Mouse (Mus musculus): Measurements from ENCODE around the gene Rhbdd2. TPM values are rescaled to one million over a fixed set of nuclear protein-coding genes. Genes with fewer than 3 reads are reported as not detected.
A peak's percentile ranks its signal among the peaks of the same experiment; 100 is the strongest.

Gene Rhbdd2
- polyA plus RNA-seq, 1 experiment, result not detected

DNA sequence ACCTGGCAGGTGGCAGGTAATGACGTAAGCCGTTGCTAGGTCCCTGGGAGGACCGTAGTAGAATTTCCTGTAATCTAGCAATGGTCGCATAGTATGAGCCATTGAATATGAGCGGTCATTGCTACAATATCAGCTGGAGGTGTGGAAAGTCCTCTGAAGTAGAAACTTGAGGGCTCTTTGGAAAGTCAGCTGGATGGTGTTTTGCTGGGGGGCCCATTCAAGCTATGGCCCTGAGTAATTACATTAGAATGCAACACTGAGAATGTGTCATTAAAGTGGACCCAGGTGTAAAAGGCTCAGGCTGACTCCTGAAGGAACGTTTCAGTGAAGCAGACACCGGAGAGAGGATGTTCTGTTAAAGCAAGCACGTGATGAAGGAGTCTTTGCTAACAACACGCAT lies 11.9 kb upstream of the Rhbdd2 start:
- H3K4me3 ChIP-seq (ENCODE audit: insufficient read depth, low read depth, low read length), result no peak overlapping the region
- TF ChIP-seq CTCF (IDR thresholded peaks at IDR 0.05; ENCODE audit: insufficient read depth, low read depth, low read length), result no peak
- TF ChIP-seq POLR2A (IDR thresholded peaks at IDR 0.05; ENCODE audit: insufficient read depth, low read depth, low read length), result no peak
- peaks cover 8% of the 10 kb centered on the region; the same call in 1 of the 2 replicates for H3K4me1 ChIP-seq (ENCODE audit: control insufficient read depth, insufficient read depth, low read length)
- WGBS, result 88% methylated on average over 9 of the region's 9 CpGs
- H3K27ac ChIP-seq (ENCODE audit: insufficient read depth, low read depth, low read length), result no peak overlapping the region

DNA sequence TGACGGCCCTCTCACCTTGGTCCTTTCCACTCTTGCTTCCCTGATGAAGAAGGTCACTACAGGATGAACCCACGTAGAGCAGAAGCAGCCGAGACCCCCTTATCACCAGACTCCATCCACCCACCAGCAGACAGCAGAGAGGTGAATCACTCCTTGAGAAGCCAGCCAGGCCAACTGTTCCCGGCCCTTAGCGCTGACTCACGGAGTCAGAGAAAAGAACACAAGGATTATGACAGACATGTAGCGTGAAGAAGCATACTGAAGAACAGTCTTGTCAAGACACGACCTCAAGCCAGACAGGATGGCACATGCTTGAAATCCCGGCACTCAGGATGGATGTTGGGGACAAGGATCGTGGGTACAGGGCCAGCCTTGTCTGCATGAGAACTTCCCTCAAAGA lies 10.7 kb upstream of the Rhbdd2 start:
- 68% methylated on average over 10 of the region's 10 CpGs for WGBS
- H3K27ac ChIP-seq (ENCODE audit: insufficient read depth, low read depth, low read length), result no peak overlapping the region
- no peak for TF ChIP-seq CTCF (IDR thresholded peaks at IDR 0.05; ENCODE audit: insufficient read depth, low read depth, low read length)
- no peak for TF ChIP-seq POLR2A (IDR thresholded peaks at IDR 0.05; ENCODE audit: insufficient read depth, low read depth, low read length)
- H3K4me3 ChIP-seq (ENCODE audit: insufficient read depth, low read depth, low read length), result no peak overlapping the region
- H3K4me1 ChIP-seq (ENCODE audit: control insufficient read depth, insufficient read depth, low read length), result peaks cover 8% of the 10 kb centered on the region; the same call in 1 of the 2 replicates

DNA sequence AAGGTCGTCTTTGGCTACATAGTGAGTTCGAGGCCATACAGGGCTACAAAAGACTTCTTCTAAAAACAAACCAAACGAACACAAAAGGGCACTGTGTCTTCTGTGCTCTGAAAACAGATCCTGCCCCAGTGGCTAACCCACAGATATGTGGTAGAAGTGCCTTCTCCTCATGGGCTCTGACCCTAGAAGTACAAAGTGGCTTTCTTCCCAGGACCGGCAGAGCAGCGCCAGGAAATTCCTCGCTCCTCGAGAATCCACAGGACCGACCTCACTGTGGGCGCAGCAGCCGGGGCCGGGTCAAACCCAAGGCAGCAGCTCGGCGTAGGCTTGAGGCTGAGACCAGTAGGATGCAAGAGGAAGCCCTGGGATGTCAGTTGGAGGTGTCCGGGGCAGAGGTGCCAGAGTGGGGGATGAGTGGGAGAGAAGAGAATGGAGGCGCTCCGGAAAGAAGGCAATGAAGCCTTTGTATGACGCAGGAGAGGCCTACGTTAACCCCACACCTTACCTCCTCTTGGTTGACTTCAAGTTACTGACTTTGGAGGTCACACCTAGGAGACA lies 9.3 kb upstream of the Rhbdd2 start:
- Histone ChIP-seq H3K27ac (ENCODE audit: insufficient read depth, low read depth, low read length) (no peak overlapping the region), H3K4me3 (ENCODE audit: insufficient read depth, low read depth, low read length) (no peak overlapping the region), H3K4me1 (ENCODE audit: control insufficient read depth, insufficient read depth, low read length) (peaks cover 8% of the 10 kb centered on the region; the same call in 1 of the 2 replicates)
- no peak for TF ChIP-seq POLR2A (IDR thresholded peaks at IDR 0.05; ENCODE audit: insufficient read depth, low read depth, low read length)
- WGBS, result 75% methylated on average over 18 of the region's 18 CpGs

DNA sequence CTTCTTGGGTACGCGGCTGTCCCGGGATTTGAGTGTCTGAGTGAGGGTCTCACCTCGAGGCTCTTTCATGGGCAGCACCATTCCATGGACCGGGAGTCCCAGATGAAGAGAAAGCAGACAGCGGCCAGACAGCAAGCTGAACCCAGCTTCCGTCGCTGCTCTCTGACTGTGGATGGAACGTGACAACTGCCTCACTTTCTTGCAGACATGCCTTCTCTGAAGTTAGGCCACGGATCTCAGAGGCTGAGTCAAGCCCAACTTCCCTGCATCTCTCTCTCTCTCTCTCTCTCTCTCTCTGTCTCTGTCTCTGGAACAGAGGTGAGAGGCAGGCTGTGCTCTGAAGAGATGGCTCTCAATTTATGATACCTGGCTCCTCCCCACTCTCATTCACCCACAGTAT lies 3.5 kb upstream of the Rhbdd2 start:
- H3K4me3 ChIP-seq (ENCODE audit: insufficient read depth, low read depth, low read length), result peak overlapping the region; percentile 18
- H3K4me1 ChIP-seq (ENCODE audit: control insufficient read depth, insufficient read depth, low read length), result 0 out of 2 replicates have a peak, but pooled peaks cover 3% of the 10 kb centered on the region
- H3K27ac ChIP-seq (ENCODE audit: insufficient read depth, low read depth, low read length), result no peak overlapping the region
- WGBS, result 31% methylated on average over 10 of the region's 10 CpGs
- TF ChIP-seq POLR2A (IDR thresholded peaks at IDR 0.05; ENCODE audit: insufficient read depth, low read depth, low read length) (no peak), CTCF (IDR thresholded peaks at IDR 0.05; ENCODE audit: insufficient read depth, low read depth, low read length) (no peak)

DNA sequence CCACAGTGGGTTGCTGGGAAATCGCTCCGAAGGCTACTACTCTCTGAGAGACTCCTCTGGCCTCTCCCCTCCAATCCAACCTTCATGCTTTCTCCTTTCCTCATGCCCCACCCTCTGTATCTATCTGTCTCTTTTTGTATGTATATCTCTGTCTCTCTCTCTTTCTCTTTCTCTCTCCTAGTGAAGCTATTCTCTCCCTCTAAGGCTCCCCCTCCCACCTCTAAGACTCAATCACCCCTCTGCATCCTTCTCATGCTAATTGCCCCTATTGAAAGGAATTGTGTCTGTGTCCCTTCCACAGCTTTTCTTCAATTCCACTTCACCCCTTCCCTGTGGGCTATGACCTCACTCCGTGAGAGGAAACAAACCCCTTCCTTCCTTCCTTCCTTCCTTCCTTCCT lies 3.0 kb upstream of the Rhbdd2 start:
- H3K4me1 ChIP-seq (ENCODE audit: control insufficient read depth, insufficient read depth, low read length), result 0 out of 2 replicates have a peak, but pooled peaks cover 3% of the 10 kb centered on the region
- WGBS, result 94% methylated on average over 3 of the region's 3 CpGs
- TF ChIP-seq CTCF (IDR thresholded peaks at IDR 0.05; ENCODE audit: insufficient read depth, low read depth, low read length) (no peak), POLR2A (IDR thresholded peaks at IDR 0.05; ENCODE audit: insufficient read depth, low read depth, low read length) (no peak)
- no peak overlapping the region for H3K4me3 ChIP-seq (ENCODE audit: insufficient read depth, low read depth, low read length)
- H3K27ac ChIP-seq (ENCODE audit: insufficient read depth, low read depth, low read length), result no peak overlapping the region

DNA sequence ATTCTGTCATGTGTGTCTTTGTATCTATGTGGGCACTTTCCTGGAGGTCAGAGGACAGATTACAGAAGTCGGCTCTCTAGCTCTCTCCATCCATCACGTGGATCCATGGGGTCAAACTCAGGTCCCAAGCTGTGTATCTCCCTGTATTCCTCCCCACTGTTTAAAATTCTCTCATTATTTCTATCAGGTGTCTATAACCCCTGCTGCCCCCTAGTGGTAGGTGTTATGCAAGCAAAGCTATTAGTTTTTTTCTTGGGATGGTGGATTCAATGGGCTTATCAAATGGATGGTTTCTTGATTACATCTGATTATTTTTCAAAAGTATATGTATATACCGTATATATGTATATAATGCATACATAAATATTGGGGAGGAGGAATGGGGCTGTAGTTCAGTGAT lies 1.8 kb upstream of the Rhbdd2 start:
- Histone ChIP-seq H3K27ac (ENCODE audit: insufficient read depth, low read depth, low read length) (no peak overlapping the region), H3K4me1 (ENCODE audit: control insufficient read depth, insufficient read depth, low read length) (0 out of 2 replicates have a peak, but pooled peaks cover 3% of the 10 kb centered on the region), H3K4me3 (ENCODE audit: insufficient read depth, low read depth, low read length) (no peak overlapping the region)
- TF ChIP-seq POLR2A (IDR thresholded peaks at IDR 0.05; ENCODE audit: insufficient read depth, low read depth, low read length), result no peak
- no peak for TF ChIP-seq CTCF (IDR thresholded peaks at IDR 0.05; ENCODE audit: insufficient read depth, low read depth, low read length)
- WGBS, result 26% methylated on average over 3 of the region's 3 CpGs

DNA sequence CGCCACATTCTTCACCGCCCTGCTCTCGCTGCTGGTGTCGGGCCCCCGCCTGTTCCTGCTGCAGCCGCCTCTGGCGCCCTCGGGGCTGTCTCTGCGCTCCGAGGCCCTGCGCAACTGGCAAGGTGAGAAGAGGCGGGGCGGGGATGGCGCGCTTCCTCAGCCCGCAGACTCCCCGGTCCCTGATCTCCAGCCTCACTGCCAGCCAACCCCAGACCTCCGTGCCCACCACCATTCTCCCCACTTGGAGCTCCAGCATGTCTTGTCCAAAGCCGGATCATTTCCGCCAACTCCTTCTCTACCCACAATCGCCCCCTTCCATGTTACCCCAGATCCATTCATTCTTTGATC lies 353 bp downstream of the Rhbdd2 start:
- Histone ChIP-seq H3K4me3 (ENCODE audit: insufficient read depth, low read depth, low read length) (peak overlapping the region; percentile 70), H3K27ac (ENCODE audit: insufficient read depth, low read depth, low read length) (peak overlapping the region; percentile 89), H3K4me1 (ENCODE audit: control insufficient read depth, insufficient read depth, low read length) (0 out of 2 replicates have a peak, but pooled peaks cover 3% of the 10 kb centered on the region)
- TF ChIP-seq CTCF (IDR thresholded peaks at IDR 0.05; ENCODE audit: insufficient read depth, low read depth, low read length) (no peak), POLR2A (IDR thresholded peaks at IDR 0.05; ENCODE audit: insufficient read depth, low read depth, low read length) (no peak)
- WGBS, result 0% methylated on average over 21 of the region's 21 CpGs

DNA sequence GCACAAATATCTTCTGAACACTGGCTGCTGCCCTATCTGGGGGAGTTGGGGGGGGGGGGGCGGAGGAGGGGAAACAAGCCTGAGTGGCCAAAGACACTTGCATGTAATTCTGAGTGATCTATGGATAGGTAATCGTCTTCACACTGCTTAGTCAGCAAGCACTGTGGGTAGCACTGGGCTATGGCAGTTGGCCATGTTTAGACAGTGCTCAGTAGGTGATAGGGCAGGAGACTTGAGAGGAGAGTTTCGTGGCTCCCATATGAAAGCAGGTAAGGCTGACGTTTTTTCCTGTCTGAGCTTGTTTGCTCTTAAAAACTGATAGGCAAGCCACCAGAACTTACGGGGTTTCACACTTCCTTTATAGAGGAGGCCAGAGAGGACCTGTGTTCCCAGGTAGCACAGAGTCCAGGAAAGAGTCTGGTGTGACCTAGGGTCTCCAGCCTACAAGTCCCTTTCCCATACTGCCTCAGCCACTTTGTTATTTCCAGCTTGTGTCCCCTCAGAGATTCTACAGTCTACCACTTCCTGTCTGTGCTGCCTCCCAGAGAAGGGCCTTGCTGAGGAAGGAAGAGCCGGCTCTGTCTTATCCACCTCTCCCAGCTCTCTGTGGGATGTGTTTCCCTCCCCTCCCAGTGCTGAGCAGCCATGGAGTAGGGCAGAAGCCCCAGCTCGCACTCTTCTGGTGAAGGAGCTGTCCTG lies 7.5 kb downstream of the Rhbdd2 start:
- peaks cover 11% of the 10 kb centered on the region for H3K4me1 ChIP-seq (ENCODE audit: control insufficient read depth, insufficient read depth, low read length)
- WGBS, result 78% methylated on average over 7 of the region's 7 CpGs
- no peak for TF ChIP-seq POLR2A (IDR thresholded peaks at IDR 0.05; ENCODE audit: insufficient read depth, low read depth, low read length)
- no peak for TF ChIP-seq CTCF (IDR thresholded peaks at IDR 0.05; ENCODE audit: insufficient read depth, low read depth, low read length)
- no peak overlapping the region for H3K27ac ChIP-seq (ENCODE audit: insufficient read depth, low read depth, low read length)
- H3K4me3 ChIP-seq (ENCODE audit: insufficient read depth, low read depth, low read length), result no peak overlapping the region

DNA sequence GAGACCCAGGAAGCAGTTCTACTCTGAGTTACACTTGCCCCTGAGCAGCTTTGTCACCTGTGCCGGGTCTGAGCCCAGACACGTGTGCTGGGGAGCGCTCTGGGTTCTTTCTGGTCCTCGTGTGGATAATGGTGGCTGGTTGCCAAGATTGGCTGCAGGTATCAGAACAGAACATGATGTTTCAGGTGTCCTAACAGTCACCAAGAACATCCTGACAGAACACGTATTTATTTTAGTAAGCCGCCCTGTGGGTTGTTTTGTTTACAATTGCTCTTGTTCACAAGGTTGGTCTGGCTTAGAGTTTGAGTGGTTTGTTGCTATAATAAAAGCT lies 8.0 kb downstream of the Rhbdd2 start:
- Histone ChIP-seq H3K27ac (ENCODE audit: insufficient read depth, low read depth, low read length) (no peak overlapping the region), H3K4me3 (ENCODE audit: insufficient read depth, low read depth, low read length) (no peak overlapping the region), H3K4me1 (ENCODE audit: control insufficient read depth, insufficient read depth, low read length) (peaks cover 11% of the 10 kb centered on the region)
- WGBS, result 80% methylated on average over 6 of the region's 6 CpGs
- TF ChIP-seq POLR2A (IDR thresholded peaks at IDR 0.05; ENCODE audit: insufficient read depth, low read depth, low read length) (no peak), CTCF (IDR thresholded peaks at IDR 0.05; ENCODE audit: insufficient read depth, low read depth, low read length) (no peak)

Data from olfactory bulb, adult 2 months (tissue).